Mouse (Mus musculus) C2C12 (cell line): ENCODE results near the gene Ms4a7. TPM values are rescaled to one million over a fixed set of nuclear protein-coding genes. Genes with fewer than 3 reads are reported as not detected.

Experiments used
- H3K27me3 ChIP-seq: one replicate; pipeline ENCODE4 v1.6.1; 2011; ENCODE audit not compliant: control insufficient read depth, insufficient read depth, insufficient read length
- H3K36me3 ChIP-seq: one replicate; pipeline ENCODE4 v1.6.1; 2011; ENCODE audit not compliant: control insufficient read depth, insufficient read depth
- H3K4me3 ChIP-seq: one replicate; pipeline ENCODE4 v1.5.1; 2011; ENCODE audit warnings: mild to moderate bottlenecking, control low read depth; ENCODE audit not compliant: poor library complexity, insufficient read depth, severe bottlenecking
- H3K79me2 ChIP-seq: one replicate; pipeline ENCODE4 v1.6.1; 2011; ENCODE audit not compliant: control insufficient read depth, insufficient read depth
- H3K79me3 ChIP-seq: one replicate; pipeline ENCODE4 v1.6.1; 2011; ENCODE audit warnings: low read depth, control low read depth
- H3ac ChIP-seq: one replicate; pipeline ENCODE3; 2011; ENCODE audit warnings: low read depth; ENCODE audit not compliant: control insufficient read depth, insufficient read length
- CEBPB ChIP-seq: IDR thresholded peaks from one replicate; pipeline ENCODE4 v1.6.1; 2011; ENCODE audit warnings: low read depth, mild to moderate bottlenecking, control low read depth, moderate library complexity
- CTCF ChIP-seq: IDR thresholded peaks from one replicate; pipeline ENCODE4 v1.5.1; 2011; ENCODE audit not compliant: control insufficient read depth, insufficient read depth, insufficient read length
- FOSL1 ChIP-seq: IDR thresholded peaks from one replicate; pipeline ENCODE4 v1.8.0; 2011; ENCODE audit warnings: mild to moderate bottlenecking, low read length; ENCODE audit not compliant: poor library complexity, insufficient read depth, severe bottlenecking
- MAX ChIP-seq: IDR thresholded peaks from one replicate; pipeline ENCODE4 v1.6.1; 2011; ENCODE audit warnings: mild to moderate bottlenecking, control low read depth
- MYOD1 ChIP-seq: IDR thresholded peaks from one replicate; pipeline ENCODE4 v1.6.1; 2011; ENCODE audit warnings: low read depth; ENCODE audit not compliant: control insufficient read depth, insufficient read length
- MYOG ChIP-seq: IDR thresholded peaks from one replicate; pipeline ENCODE4 v1.6.1; 2011; ENCODE audit not compliant: control insufficient read depth, insufficient read length; ENCODE audit errors: extremely low read depth
- USF1 ChIP-seq: IDR thresholded peaks from one replicate; pipeline ENCODE4 v1.6.1; 2011; ENCODE audit warnings: low read depth, mild to moderate bottlenecking, control low read depth, moderate library complexity
- polyA plus RNA-seq: library from polyadenylated mRNA; unstranded; fragments of >200 nt; fragmentation: generic; extraction: Trizol; gene quantifications from one replicate; pipeline ENCODE4 v1.2.1, GENCODE M21; 2012; ENCODE audit warnings: missing spikeins

The Ms4a7 gene
- polyA plus RNA-seq, 1 experiment = not detected

- no peaks in the 10 kb centered on the region for H3K27me3 ChIP-seq
- no peaks in the 10 kb centered on the region for H3K79me3 ChIP-seq
- no peaks in the 10 kb centered on the region for H3K79me2 ChIP-seq
- no peak for TF ChIP-seq CTCF
- no peak for TF ChIP-seq MAX
- TF ChIP-seq FOSL1 = no peak
- TF ChIP-seq USF1 = no peak
- no peak for TF ChIP-seq MYOG
- TF ChIP-seq CEBPB = no peak
- TF ChIP-seq MYOD1 = no peak
- H3ac ChIP-seq = no peak overlapping the region
- H3K36me3 ChIP-seq = no peaks in the 10 kb centered on the region
- no peak overlapping the region for H3K4me3 ChIP-seq
These were observed 43.0 kb downstream of the Ms4a7 start for GRCm38 (mm10) chr19:11292990-11293389.

- Histone ChIP-seq H3ac (no peak within 1 kb of the TSS), H3K36me3 (no peaks in the 10 kb centered on the region), H3K79me3 (no peaks in the 10 kb centered on the region), H3K4me3 (no peak within 1 kb of the TSS), H3K79me2 (no peaks in the 10 kb centered on the region), H3K27me3 (no peaks in the 10 kb centered on the region)
- TF ChIP-seq MAX (no peak), USF1 (no peak), MYOG (no peak), MYOD1 (no peak), CTCF (no peak), CEBPB (no peak), FOSL1 (no peak)
These were observed 52.2 kb downstream of the Ms4a7 start, which contains the start of gene Ms4a5 for GRCm38 (mm10) chr19:11283773-11284172. Gene Ms4a5 (minus strand): TSS chr19:11283873.

GRCm38 (mm10) chr19:11280223-11280622 is 55.7 kb downstream of the Ms4a7 start:
- Histone ChIP-seq H3K36me3 (no peaks in the 10 kb centered on the region), H3K4me3 (no peak overlapping the region), H3K79me2 (no peaks in the 10 kb centered on the region), H3K27me3 (no peaks in the 10 kb centered on the region), H3K79me3 (no peaks in the 10 kb centered on the region), H3ac (no peak overlapping the region)
- TF ChIP-seq CTCF (no peak), FOSL1 (no peak), MYOG (no peak), USF1 (no peak), CEBPB (no peak), MAX (no peak), MYOD1 (no peak)

GRCm38 (mm10) chr19:11276431-11276830 is 59.5 kb downstream of the Ms4a7 start:
- Histone ChIP-seq H3K36me3 (no peaks in the 10 kb centered on the region), H3ac (no peak overlapping the region), H3K79me3 (no peaks in the 10 kb centered on the region), H3K4me3 (no peak overlapping the region), H3K27me3 (no peaks in the 10 kb centered on the region), H3K79me2 (no peaks in the 10 kb centered on the region)
- TF ChIP-seq CTCF = no peak
- no peak for TF ChIP-seq USF1
- no peak for TF ChIP-seq FOSL1
- no peak for TF ChIP-seq MYOG
- no peak for TF ChIP-seq CEBPB
- no peak for TF ChIP-seq MYOD1
- TF ChIP-seq MAX = no peak

Other genes starting within 250 kb of the Ms4a7 start
- gene 1700017D01Rik, start 205.3 kb downstream of the Ms4a7 start, polyA plus RNA-seq = not detected
- not detected for gene 1700025F22Rik, start 170.8 kb downstream of the Ms4a7 start, polyA plus RNA-seq
- gene Ms4a13, start 139.4 kb downstream of the Ms4a7 start, polyA plus RNA-seq = not detected
- gene Ms4a12, start 103.7 kb downstream of the Ms4a7 start, polyA plus RNA-seq = not detected
- not detected for gene Ms4a1, start 69.9 kb downstream of the Ms4a7 start, polyA plus RNA-seq
- gene Ms4a5, start 52.3 kb downstream of the Ms4a7 start, polyA plus RNA-seq = not detected
- gene Ms4a14, start 21.7 kb downstream of the Ms4a7 start, polyA plus RNA-seq = not detected
- not detected for gene Ms4a4a, start 39.4 kb upstream of the Ms4a7 start, polyA plus RNA-seq
- gene Ms4a4c, start 68.6 kb upstream of the Ms4a7 start, polyA plus RNA-seq = not detected
- not detected for gene Ms4a4b, start 107.4 kb upstream of the Ms4a7 start, polyA plus RNA-seq
- gene Ms4a6c, start 133.2 kb upstream of the Ms4a7 start, polyA plus RNA-seq = not detected
- gene Gm8369, start 149.8 kb upstream of the Ms4a7 start, polyA plus RNA-seq = not detected
- gene Ms4a6b, start 180.4 kb upstream of the Ms4a7 start, polyA plus RNA-seq = not detected
- not detected for gene Ms4a4d, start 200.7 kb upstream of the Ms4a7 start, polyA plus RNA-seq